Mouse (Mus musculus): Measurements from ENCODE around the gene Gm5901.

Gm5901 gene

DNA sequence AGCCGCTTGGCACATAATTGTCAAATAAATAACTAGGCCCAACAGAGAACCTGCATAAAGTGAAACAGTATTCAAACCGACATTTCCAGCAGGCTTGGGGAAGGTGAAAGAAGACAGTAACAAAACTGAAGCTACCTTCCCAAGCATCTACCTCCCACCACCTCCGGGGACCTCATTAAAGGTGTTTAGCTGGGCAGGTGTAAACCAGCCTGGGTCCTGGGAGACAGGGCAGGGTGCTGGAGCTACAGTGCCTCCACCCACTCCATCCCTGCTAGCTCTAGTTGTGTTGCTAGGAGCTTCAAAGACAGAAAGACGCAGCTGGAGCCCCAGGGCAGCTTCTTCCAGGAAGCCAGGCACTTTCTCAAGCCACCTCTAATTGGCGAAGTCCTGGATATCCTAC is 29.4 kb downstream of the Gm5901 start, which contains the start of gene Cnga4:
Gene Cnga4, plus strand, starts transcription at position 301 of the 400 bp plus-strand sequence.
- no peak for ATAC-seq (ENCODE audit: low TSS enrichment)

DNA sequence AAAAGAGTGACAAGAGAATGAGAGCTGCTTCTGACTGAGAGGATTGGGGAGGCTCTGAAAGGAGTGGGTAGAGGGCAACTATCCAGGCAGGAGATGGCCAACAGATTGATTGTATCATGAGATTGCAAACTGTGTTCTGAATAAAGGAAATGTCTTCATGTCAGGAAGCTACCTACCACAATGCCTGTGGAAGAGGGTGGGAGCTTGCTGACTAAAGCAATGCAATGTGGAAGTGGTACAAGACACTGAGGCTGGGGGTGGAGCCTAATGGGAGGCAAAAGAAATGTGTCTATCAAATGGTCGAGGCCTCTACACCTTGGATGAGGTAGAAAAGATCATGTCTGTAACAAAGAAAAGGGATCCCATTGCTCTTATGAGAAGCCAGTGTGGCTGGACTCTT is 31.5 kb downstream of the Gm5901 start:
- no peak for ATAC-seq (ENCODE audit: low TSS enrichment)

DNA sequence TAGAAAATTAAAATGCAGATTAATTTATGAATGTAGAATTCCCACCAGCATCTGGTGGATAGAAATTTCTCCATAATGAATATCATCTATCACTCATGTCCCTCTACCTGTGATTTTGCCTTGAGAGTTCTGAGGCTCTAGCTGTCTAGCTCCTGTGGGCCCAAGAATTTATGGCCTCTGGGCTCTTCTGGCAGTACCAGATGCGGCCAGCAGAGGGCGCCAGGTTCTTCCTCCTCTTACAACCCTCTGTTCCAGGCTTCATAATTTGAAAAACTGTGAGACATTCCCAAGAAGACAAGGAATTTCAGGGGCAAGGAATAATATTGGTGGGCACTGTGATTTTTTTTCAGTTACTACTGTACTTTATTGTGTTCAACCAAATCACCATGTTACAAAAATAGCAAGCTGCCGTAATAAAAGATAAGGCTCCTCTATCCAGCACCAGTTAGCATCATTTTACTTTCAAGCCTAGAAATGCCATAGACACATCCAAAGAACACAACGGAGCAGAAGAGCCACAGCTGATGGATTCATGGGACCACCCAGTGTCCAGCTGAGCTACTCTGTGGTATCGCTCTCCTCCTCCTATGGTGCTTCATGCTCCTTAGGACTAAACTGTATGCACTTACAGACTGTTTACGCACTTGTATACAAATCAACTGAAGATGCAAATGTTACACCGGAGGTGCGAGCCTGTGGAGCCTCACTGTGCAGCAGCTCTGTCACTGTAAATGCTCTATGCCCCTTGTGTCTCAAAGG is 37.2 kb downstream of the Gm5901 start:
- ATAC-seq (ENCODE audit: low TSS enrichment): peak; percentile 46

DNA sequence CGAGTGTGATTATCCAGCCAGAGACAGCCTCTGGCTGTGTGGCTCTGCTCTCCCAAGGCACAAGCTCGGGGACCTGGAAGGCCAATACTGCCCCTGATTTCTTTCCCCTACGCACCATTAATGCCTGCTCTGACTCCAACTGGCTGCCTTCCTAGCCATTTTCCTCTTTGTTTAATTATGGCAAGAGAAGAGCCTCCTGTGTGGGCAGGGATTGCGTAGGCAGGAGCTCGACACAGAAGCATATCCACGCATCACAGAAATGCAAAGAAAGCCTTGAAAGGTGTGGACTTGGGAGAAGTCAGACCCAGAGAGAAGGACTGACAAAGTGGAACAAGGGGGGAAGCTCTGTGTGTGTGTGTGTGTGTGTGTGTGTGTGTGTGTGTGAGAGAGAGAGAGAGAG is 39.5 kb downstream of the Gm5901 start:
- ATAC-seq (ENCODE audit: low TSS enrichment): peak; percentile 28

DNA sequence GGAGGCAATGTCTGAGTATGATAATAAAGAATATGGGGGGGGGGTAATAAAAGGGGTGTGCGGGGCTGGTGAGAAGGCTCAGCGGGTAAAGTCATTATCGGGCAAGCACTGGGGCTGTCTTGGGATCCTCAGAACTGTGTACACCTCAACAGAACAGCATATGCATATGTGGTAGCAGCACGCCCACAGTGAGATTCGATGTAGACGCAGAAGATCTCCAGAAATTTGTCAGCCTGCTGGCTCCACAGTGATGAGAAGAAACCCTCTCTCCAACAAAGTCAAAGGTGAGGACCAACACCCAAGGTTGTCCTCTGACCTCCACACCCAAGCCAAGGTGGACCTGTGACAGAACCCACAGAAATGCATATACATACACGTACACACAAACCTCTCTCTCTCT is 41.7 kb downstream of the Gm5901 start:
- ATAC-seq (ENCODE audit: low TSS enrichment): peak; percentile 80; the same call in 1 of the 2 replicates

DNA sequence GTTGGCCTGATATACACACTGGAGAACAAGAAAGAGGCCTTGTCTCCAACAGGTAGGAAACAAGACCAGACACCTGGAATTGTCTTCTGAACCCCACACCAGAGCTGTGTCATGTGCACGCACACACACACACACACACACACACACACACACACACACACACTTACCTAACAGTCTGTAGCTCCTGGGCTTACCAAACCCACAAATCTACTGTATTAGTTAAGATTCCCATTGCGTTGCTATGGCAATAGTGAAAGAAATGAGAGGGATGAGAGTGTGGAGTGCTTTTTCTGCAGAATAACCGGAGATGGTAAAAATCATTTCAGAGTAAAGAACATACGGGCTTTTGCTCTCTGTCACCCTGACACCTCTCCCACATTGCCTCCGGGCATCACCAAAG is 43.3 kb downstream of the Gm5901 start:
- 0 out of 2 replicates have a peak, but pooled peaks have one; percentile 29 for ATAC-seq (ENCODE audit: low TSS enrichment)

DNA sequence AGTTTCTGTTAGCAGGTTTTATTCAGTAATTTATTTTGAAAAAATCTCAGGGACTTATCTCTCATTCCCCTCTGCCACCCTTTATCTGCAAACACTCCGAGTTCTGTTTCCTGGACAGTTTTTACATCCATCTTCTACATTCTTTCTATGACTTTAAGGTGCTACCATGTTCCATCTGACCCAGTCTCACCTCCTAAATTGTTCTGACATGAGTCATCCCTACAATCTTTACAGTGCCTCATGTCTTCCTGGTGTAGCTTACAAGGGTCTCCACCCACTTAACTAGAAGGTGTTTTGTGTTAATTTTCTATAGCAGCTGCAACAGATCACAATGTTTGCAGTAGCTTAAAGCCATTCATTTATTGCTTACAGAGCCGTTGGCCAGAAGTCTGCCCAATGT is 46.1 kb downstream of the Gm5901 start:
- ATAC-seq (ENCODE audit: low TSS enrichment): no peak

DNA sequence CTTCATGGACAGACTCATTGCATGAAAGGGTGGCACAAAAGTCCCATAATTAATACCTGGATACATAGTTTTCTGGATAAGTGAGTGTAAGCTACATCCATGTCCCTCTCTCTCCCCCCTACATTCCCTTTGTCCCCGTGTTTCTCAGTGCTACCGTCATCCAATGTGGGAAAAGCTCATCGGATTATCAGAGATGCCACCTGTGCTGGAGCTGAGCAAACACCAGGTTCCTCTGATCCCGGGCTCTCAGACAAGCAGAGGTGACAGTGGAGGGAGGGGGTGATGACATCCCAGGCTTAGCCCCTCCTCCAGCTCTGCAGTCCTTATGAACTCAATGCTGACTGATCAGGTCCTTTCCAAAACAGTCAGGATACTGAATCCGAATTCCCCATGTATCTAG is 49.5 kb downstream of the Gm5901 start:
- no peak for ATAC-seq (ENCODE audit: low TSS enrichment)

DNA sequence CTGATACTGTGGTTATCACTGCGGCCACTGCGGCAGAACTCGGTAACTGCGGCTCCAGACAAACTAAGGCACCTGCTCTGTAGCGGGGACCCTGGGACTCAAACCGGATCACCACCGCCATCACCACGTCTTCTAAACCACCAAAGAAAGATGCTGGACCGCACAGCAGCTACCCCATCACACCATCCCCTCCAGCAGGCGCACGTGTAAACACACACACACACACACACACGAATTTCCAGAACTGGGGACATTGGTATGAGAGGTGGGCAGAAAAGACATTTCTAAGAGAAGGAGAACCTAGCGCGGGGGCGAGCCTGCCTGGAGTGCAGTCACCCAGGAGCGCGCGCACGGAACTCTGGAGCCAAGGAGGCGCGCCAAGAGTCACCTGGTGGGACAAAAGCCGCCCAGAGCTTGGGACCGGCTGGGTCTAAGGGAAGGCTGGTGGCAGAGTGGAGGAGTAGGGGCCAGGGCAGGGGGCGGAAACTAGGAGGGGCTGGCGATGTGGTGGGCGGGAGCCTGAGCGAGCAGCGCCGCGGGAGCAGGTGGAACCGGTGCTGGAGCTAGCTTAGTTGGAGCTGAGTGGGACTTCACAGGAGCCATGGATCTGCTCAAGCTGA is 50.7 kb downstream of the Gm5901 start, which contains the start of gene Cckbr:
Gene Cckbr, plus strand, starts transcription at position 308 of the 620 bp plus-strand sequence.
- peak; percentile 58 for ATAC-seq (ENCODE audit: low TSS enrichment)

DNA sequence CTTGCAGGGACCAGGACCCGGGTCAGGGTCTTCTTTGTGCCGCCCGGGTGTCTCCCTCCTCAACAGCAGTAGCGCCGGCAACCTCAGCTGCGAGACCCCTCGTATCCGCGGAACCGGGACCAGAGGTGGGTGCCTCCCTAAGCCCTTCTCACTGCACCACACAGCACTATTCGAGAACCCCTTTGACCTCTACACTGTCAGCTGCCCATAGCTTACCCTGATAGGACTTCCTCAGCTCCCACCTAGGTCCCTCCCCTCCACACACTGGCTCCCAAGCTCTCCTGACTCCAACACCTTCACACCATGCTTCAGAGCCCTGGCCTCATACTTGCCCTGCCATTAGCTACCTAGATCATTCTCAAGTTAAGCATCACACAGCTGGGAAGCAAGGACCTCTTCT is 51.2 kb downstream of the Gm5901 start:
- ATAC-seq (ENCODE audit: low TSS enrichment): peak; percentile 14; the same call in 1 of the 2 replicates
